Mouse (Mus musculus): ENCODE data around the gene Gm49673. TPM values are rescaled to one million over a fixed set of nuclear protein-coding genes. Genes with fewer than 3 reads are reported as not detected.
"Not testable (repeated sequence)": the region's sequence is repeated elsewhere in the genome, so short reads cannot be mapped to it uniquely, and the experiment has no call there.

Gm49673 gene
- polyA plus RNA-seq, 1 experiment = not detected

GRCm38 (mm10) chr17:8124586-8124985 is 23.0 kb downstream of the Gm49673 start:
- H3K4me3 ChIP-seq (replicated peaks; ENCODE audit: control insufficient read depth, low read depth, low read length); H3K4me1 ChIP-seq (ENCODE audit: control insufficient read depth, insufficient read depth, low read length); H3K27ac ChIP-seq (ENCODE audit: control insufficient read depth, insufficient read depth, low read depth, low read length, poor library complexity): not testable (repeated sequence)
- 86% methylated on average over 3 of the region's 6 CpGs for WGBS

GRCm38 (mm10) chr17:8122974-8123373 is 24.6 kb downstream of the Gm49673 start:
- not testable (repeated sequence) for H3K4me1 ChIP-seq (ENCODE audit: control insufficient read depth, insufficient read depth, low read length); H3K27ac ChIP-seq (ENCODE audit: control insufficient read depth, insufficient read depth, low read depth, low read length, poor library complexity); H3K4me3 ChIP-seq (replicated peaks; ENCODE audit: control insufficient read depth, low read depth, low read length)
- no CpG with 5 or more reads among the region's 3 CpGs for WGBS

DNA sequence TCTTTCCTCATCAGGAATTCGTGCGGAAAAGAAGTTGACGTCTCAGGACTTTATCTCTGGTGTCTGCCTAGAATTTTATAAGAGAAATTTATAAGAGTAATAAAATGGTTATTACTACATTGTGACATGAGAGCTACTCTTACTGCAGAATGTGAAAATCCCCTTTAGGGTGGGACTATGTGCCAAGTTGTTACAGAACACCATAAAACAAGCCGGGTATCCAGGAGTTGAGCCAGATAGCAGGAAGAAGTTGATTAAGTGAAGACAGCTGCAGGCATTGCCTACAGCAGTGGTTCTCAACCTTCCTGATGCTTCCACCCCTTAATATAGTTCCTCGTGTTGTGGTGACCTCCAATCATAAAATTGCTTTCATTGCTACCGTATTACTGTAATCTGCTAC is 30.7 kb downstream of the Gm49673 start:
- WGBS = no CpG with 5 or more reads among the region's 6 CpGs
- not testable (repeated sequence) for H3K4me3 ChIP-seq (replicated peaks; ENCODE audit: control insufficient read depth, low read depth, low read length); H3K4me1 ChIP-seq (ENCODE audit: control insufficient read depth, insufficient read depth, low read length); H3K27ac ChIP-seq (ENCODE audit: control insufficient read depth, insufficient read depth, low read depth, low read length, poor library complexity)

DNA sequence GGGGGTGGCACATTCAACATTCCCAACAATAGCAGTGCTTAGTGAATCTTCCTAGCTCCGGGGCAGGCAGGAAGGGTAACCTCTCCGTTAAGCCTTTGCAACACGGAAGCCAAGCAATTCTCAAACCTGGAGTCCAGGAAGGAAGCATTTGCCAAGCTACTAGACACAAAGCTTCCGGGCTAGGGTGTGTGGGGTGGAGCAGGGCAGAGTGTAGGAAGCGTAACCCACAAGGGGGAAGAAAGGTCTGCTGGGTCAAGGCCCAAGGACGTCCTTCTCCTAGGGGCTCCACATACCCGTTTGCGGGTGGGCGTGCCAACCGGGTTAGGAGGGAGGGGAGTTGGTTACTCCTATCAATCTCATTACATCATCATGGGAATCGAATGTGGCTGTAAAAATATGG is 31.2 kb downstream of the Gm49673 start:
- not testable (repeated sequence) for H3K4me1 ChIP-seq (ENCODE audit: control insufficient read depth, insufficient read depth, low read length); H3K4me3 ChIP-seq (replicated peaks; ENCODE audit: control insufficient read depth, low read depth, low read length); H3K27ac ChIP-seq (ENCODE audit: control insufficient read depth, insufficient read depth, low read depth, low read length, poor library complexity)
- WGBS = 1% methylated on average over 8 of the region's 11 CpGs

DNA sequence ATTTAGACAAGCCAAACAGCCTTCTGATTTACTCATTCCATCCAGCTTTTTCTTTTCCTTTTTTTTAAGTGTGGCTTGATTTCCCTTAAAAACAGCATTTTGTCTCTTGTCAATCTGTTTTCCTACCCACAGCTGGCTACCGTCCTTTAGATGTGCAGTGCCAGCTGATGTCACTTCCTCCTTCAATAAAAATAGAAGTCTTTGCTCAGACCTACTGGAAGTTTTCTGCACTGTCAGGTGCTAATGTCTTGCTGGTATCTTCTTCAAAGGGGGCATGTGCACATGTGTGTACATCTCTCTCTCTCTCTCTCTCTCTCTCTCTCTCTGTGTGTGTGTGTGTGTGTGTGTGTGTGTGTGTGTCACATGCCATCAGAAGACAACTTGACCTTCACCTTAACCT is 35.4 kb downstream of the Gm49673 start:
- H3K27ac ChIP-seq (ENCODE audit: control insufficient read depth, insufficient read depth, low read depth, low read length, poor library complexity); H3K4me3 ChIP-seq (replicated peaks; ENCODE audit: control insufficient read depth, low read depth, low read length); H3K4me1 ChIP-seq (ENCODE audit: control insufficient read depth, insufficient read depth, low read length): not testable (repeated sequence)
- no CpG with 5 or more reads among the region's 1 CpGs for WGBS

- WGBS = 40% methylated on average over 3 of the region's 6 CpGs
- H3K27ac ChIP-seq (ENCODE audit: control insufficient read depth, insufficient read depth, low read depth, low read length, poor library complexity); H3K4me1 ChIP-seq (ENCODE audit: control insufficient read depth, insufficient read depth, low read length); H3K4me3 ChIP-seq (replicated peaks; ENCODE audit: control insufficient read depth, low read depth, low read length): not testable (repeated sequence)
Observed at GRCm38 (mm10) chr17:8101297-8101609, 46.3 kb downstream of the Gm49673 start.

DNA sequence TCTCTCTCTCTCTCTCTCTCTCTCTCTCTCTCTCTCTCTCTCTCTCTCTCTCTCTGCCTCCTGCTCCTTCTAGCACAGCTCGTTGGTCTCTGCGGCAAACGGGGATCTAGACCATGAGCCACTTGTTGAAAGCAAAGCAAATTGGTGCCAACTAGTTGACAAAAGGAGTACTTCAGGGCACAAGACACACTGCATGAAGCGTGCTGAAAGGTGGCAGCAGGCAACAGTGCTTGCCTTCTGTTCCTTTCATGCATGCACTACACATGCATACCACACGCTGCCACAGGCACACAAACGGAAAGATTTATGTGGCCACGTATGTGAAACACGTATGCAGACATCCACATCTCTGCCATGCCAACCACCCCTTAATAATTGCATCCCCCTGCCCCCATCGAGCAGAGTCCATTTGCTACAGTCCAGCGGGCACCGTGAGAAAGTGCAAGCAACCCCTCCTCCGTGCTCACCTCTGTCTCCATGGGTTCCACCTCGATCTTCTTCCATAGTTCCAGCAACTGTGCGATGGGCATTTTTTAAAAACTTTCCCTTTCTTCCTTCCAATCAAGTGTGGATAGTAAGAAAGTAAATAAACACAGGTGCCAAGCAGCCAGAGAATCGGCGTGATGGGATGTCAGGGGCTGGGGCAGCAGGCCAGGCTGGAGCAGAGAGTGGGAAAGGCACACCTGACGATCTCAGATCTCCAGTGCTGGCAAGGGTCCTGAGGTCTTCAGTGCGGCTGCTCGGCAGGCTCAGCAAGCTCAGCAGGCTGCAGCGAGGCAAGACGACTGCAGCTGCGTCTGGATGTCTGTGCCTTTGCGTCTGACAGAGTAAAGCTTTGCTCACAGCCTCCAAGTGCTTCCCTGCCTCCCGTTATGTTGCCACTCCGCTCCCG is 46.9 kb downstream of the Gm49673 start:
- 85% methylated on average over 6 of the region's 26 CpGs for WGBS
- H3K4me1 ChIP-seq (ENCODE audit: control insufficient read depth, insufficient read depth, low read length); H3K27ac ChIP-seq (ENCODE audit: control insufficient read depth, insufficient read depth, low read depth, low read length, poor library complexity); H3K4me3 ChIP-seq (replicated peaks; ENCODE audit: control insufficient read depth, low read depth, low read length): not testable (repeated sequence)

- not testable (repeated sequence) for H3K4me1 ChIP-seq (ENCODE audit: control insufficient read depth, insufficient read depth, low read length); H3K4me3 ChIP-seq (replicated peaks; ENCODE audit: control insufficient read depth, low read depth, low read length); H3K27ac ChIP-seq (ENCODE audit: control insufficient read depth, insufficient read depth, low read depth, low read length, poor library complexity)
- 49% methylated on average over 4 of the region's 5 CpGs for WGBS
Observed at GRCm38 (mm10) chr17:8096199-8096598, 51.4 kb downstream of the Gm49673 start.

- 62% methylated on average over 3 of the region's 5 CpGs for WGBS
- H3K4me1 ChIP-seq (ENCODE audit: control insufficient read depth, insufficient read depth, low read length); H3K27ac ChIP-seq (ENCODE audit: control insufficient read depth, insufficient read depth, low read depth, low read length, poor library complexity); H3K4me3 ChIP-seq (replicated peaks; ENCODE audit: control insufficient read depth, low read depth, low read length): not testable (repeated sequence)
Observed at GRCm38 (mm10) chr17:8095653-8096052, 51.9 kb downstream of the Gm49673 start.

DNA sequence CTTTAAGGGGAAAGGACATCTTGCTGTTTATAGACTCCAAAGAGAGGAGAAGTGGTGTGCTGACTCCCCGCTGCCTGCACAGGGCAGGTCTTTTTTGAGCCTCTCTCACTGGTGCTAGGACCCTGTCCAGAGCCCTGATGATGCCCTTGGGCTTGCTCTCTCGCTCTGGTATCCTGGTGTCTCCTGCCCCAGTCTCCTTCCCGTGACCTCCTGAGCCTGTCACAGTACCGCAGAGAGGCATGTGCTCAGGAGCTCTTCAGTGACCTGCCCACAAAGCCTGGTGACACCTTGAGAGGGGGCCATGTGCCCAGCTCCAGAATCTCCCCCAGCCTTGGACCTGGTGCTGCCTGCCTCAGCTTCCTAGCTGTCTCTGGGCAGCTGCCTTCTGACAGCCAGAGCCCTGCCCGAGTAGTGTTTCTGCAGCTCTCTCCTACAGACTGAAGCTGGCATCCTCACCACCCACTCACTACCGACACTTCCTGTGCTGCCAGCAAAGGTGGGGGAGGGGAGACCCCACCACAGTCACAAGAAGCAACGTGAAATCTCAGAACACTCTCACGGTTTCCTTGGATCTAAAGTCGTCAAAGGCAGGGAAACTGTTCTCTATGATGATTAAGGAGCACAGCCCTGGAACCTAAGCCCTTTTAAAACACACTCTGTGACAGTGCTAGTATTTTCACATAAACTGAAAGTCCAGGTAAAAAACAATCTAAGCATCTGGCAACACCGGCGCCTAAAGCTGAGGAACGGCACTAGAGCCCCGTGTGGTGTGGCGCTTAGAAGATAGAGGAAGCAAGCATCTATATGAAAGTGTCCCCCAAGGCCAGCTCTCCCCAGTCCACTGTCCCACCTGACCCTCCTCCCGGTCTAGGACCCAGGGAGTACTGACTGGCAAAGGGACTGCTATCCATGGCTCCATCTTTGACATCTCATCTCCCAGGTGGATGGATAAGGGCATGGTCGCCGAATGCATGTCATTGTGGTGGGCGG is 54.8 kb downstream of the Gm49673 start:
- H3K4me3 ChIP-seq (replicated peaks; ENCODE audit: control insufficient read depth, low read depth, low read length); H3K27ac ChIP-seq (ENCODE audit: control insufficient read depth, insufficient read depth, low read depth, low read length, poor library complexity); H3K4me1 ChIP-seq (ENCODE audit: control insufficient read depth, insufficient read depth, low read length): not testable (repeated sequence)
- WGBS = 40% methylated on average over 4 of the region's 18 CpGs

- H3K4me3 ChIP-seq (replicated peaks; ENCODE audit: control insufficient read depth, low read depth, low read length); H3K27ac ChIP-seq (ENCODE audit: control insufficient read depth, insufficient read depth, low read depth, low read length, poor library complexity); H3K4me1 ChIP-seq (ENCODE audit: control insufficient read depth, insufficient read depth, low read length): not testable (repeated sequence)
- WGBS = 91% methylated on average over 14 of the region's 14 CpGs
Observed at GRCm38 (mm10) chr17:8091320-8091719, 56.3 kb downstream of the Gm49673 start.

DNA sequence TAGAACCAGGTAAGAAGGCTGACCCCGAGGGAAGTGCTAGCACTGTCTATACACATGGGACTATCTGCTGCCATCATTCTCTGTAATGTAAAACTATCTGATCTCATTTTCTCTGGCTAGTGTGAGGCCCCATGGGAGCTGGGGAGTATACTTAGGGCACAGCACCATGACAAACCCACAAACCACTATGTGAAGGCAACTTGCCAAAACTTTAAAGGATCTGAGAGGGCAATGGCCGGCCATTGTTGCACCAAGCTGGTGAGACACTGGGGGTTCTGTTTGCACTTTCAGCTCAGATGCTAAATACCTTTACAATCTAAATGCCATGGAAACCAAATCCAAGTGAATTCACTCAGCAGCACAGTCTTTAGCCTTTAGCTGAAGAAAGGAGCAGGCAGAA is 77.7 kb downstream of the Gm49673 start:
- not testable (repeated sequence) for H3K27ac ChIP-seq (ENCODE audit: control insufficient read depth, insufficient read depth, low read depth, low read length, poor library complexity); H3K4me3 ChIP-seq (replicated peaks; ENCODE audit: control insufficient read depth, low read depth, low read length); H3K4me1 ChIP-seq (ENCODE audit: control insufficient read depth, insufficient read depth, low read length)
- 15% methylated on average over 2 of the region's 2 CpGs for WGBS

DNA sequence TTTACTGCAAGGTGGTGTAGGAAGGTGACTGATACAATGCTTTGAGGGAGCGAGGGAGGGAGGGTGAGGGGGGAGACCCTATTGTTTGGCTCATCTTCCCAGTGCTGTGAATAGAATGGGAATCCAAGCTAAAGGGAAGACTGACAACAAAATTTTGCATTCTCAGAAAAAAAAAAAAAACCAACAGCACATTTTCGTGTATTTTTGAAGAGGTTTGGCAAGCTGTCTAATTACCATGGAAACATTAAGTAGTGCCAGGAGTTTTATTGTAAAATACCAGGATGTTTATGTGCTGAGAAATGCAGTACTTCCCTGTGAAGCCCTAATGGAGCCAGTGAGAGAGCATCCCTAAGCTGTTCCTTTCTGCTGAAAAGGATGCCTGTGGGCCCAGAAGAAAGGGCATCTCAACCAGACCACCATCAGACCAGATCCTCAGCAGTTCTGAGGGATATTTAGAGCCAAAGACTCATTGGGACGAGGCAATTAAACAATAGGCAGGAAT is 90.9 kb downstream of the Gm49673 start:
- WGBS = 66% methylated on average over 2 of the region's 3 CpGs
- not testable (repeated sequence) for H3K4me3 ChIP-seq (replicated peaks; ENCODE audit: control insufficient read depth, low read depth, low read length)

More for the DNA sequence above, 90.9 kb downstream of the Gm49673 start:
- H3K27ac ChIP-seq (ENCODE audit: control insufficient read depth, insufficient read depth, low read depth, low read length, poor library complexity); H3K4me1 ChIP-seq (ENCODE audit: control insufficient read depth, insufficient read depth, low read length): not testable (repeated sequence)
